Mouse (Mus musculus): ENCODE measurements around the gene Pdrg1.

The Pdrg1 gene

GRCm38 (mm10) chr2:153014758-153015593 is at the start of gene Pdrg1:
TSS of gene Pdrg1 (minus strand) at chr2:153015427.
- DNase-seq (ENCODE audit: low spot score in 2 of 2) = peak; percentile 84 to 94

GRCm38 (mm10) chr2:153064190-153064970 is 49.2 kb upstream of the Pdrg1 start:
- no peak for DNase-seq (ENCODE audit: low spot score in 2 of 2)

GRCm38 (mm10) chr2:153063394-153063793 is 48.2 kb upstream of the Pdrg1 start:
- DNase-seq (ENCODE audit: low spot score in 2 of 2) = no peak

GRCm38 (mm10) chr2:153060216-153060615 is 45.0 kb upstream of the Pdrg1 start:
- no peak for DNase-seq (ENCODE audit: low spot score in 2 of 2)

GRCm38 (mm10) chr2:153058365-153058764 is 43.1 kb upstream of the Pdrg1 start:
- DNase-seq (ENCODE audit: low spot score in 2 of 2) = no peak

GRCm38 (mm10) chr2:153055270-153055920 is 40.2 kb upstream of the Pdrg1 start:
- DNase-seq (ENCODE audit: low spot score in 2 of 2) = no peak

- DNase-seq (ENCODE audit: low spot score in 2 of 2) = no peak
These were observed 38.7 kb upstream of the Pdrg1 start for GRCm38 (mm10) chr2:153053896-153054295.

- DNase-seq (ENCODE audit: low spot score in 2 of 2) = peak in 1 of 2 experiments; percentile 35
These were observed 37.6 kb upstream of the Pdrg1 start for GRCm38 (mm10) chr2:153052700-153053351.

GRCm38 (mm10) chr2:153051537-153051936 is 36.3 kb upstream of the Pdrg1 start:
- no peak for DNase-seq (ENCODE audit: low spot score in 2 of 2)

GRCm38 (mm10) chr2:153051095-153051494 is 35.9 kb upstream of the Pdrg1 start:
- no peak for DNase-seq (ENCODE audit: low spot score in 2 of 2)

GRCm38 (mm10) chr2:153049997-153050358 is 34.8 kb upstream of the Pdrg1 start:
- no peak for DNase-seq (ENCODE audit: low spot score in 2 of 2)

GRCm38 (mm10) chr2:153049288-153049996 is 34.2 kb upstream of the Pdrg1 start:
- no peak for DNase-seq (ENCODE audit: low spot score in 2 of 2)

- peak in 1 of 2 experiments; percentile 66 for DNase-seq (ENCODE audit: low spot score in 2 of 2)
These were observed 32.7 kb upstream of the Pdrg1 start for GRCm38 (mm10) chr2:153047828-153048465.

- DNase-seq (ENCODE audit: low spot score in 2 of 2) = no peak
These were observed 30.7 kb upstream of the Pdrg1 start for GRCm38 (mm10) chr2:153045884-153046299.

GRCm38 (mm10) chr2:153043886-153044285 is 28.7 kb upstream of the Pdrg1 start:
- DNase-seq (ENCODE audit: low spot score in 2 of 2) = no peak

GRCm38 (mm10) chr2:153036690-153037089 is 21.5 kb upstream of the Pdrg1 start:
- DNase-seq (ENCODE audit: low spot score in 2 of 2) = no peak

- DNase-seq (ENCODE audit: low spot score in 2 of 2) = no peak
These were observed 18.5 kb upstream of the Pdrg1 start for GRCm38 (mm10) chr2:153033545-153034230.

- no peak for DNase-seq (ENCODE audit: low spot score in 2 of 2)
These were observed 17.7 kb upstream of the Pdrg1 start for GRCm38 (mm10) chr2:153032973-153033372.

GRCm38 (mm10) chr2:153032083-153032842 is 17.0 kb upstream of the Pdrg1 start:
- DNase-seq (ENCODE audit: low spot score in 2 of 2) = peak; percentile 76 to 88

Data from spleen, postnatal 10 days (tissue).